In the genomic region with DNA sequence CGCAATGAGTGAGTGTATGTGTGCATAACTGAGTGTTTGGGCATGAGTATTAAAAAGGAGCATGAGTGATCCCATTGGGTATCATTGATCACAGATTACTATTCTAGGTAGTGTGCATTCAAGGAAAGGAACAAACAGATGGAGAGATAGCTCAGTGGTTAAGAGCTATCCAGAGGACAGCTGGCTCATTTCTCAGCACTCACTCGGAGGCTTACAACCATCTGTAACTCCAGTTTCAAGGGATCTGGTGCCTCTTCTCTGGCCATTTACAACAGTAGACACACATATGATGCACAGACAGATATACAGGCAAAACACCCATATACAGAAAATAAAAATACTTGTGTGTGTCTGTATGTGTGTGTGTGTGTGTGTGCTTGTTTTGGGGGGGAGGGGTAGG, we compare ENCODE assay signal across 25 mouse cellular contexts.
"Had no signal": no experiment of that assay in that cellular context is flagged by ENCODE, and none has a peak within 500 bp of the region (broad histone marks: within the 10 kb centered on the region; RNA-seq: fewer than 3 reads in every experiment).

No protein-coding gene starts in this region.

- H3K4me3 ChIP-seq: heart, adult 2 months; heart, embryonic 13.5 days; heart, embryonic 15.5 days; hindbrain, embryonic 13.5 days; hindbrain, embryonic 15.5 days; kidney, embryonic 15.5 days; left cerebral cortex, adult 2 months; limb, embryonic 10.5 days; limb, embryonic 12.5 days; liver, embryonic 13.5 days; liver, embryonic 15.5 days had no signal

- H3K27ac ChIP-seq: heart, adult 2 months; heart, embryonic 13.5 days; heart, embryonic 15.5 days; hindbrain, embryonic 13.5 days; hindbrain, embryonic 15.5 days; hindbrain, postnatal 0 days; kidney, embryonic 15.5 days; kidney, postnatal 0 days; left cerebral cortex, adult 2 months; limb, embryonic 10.5 days; limb, embryonic 12.5 days; liver, embryonic 13.5 days; liver, embryonic 15.5 days had no signal

- DNase-seq: gastrocnemius, postnatal 14 days; gastrocnemius, postnatal 36 days; heart, adult 11 months; heart, adult 2 months; heart, postnatal 14 days; heart, postnatal 36 days; kidney, adult 11 months; kidney, adult 2 months; kidney, adult 9 months; kidney, postnatal 14 days; kidney, postnatal 36 days; liver; liver, embryonic 13.5 days; liver, postnatal 0 days had no signal
